Mouse (Mus musculus): ENCODE data around the gene Tmem120a. TPM values are rescaled to one million over a fixed set of nuclear protein-coding genes. Genes with fewer than 3 reads are reported as not detected.

The Tmem120a gene
- 10 to 100 TPM; 31.6 to 33.8 TPM for total RNA-seq (2023)

GRCm38 (mm10) chr5:135743741-135744609 is at the start of gene Tmem120a:
Gene Tmem120a (minus strand): TSS chr5:135744448.

GRCm38 (mm10) chr5:135778471-135779445 is 34.5 kb upstream of the Tmem120a start, which contains the start of gene Mdh2:
Gene Mdh2 (plus strand): TSS chr5:135778480.

GRCm38 (mm10) chr5:135777796-135778470 is 33.7 kb upstream of the Tmem120a start, which contains the start of gene Styxl1:
Gene Styxl1 (minus strand): TSS chr5:135778385.

Other genes with a start within 250 kb of the Tmem120a start
- gene Hip1, start 199.3 kb downstream of the Tmem120a start, total RNA-seq (2023), result 10 to 100 TPM; 33.3 to 49.7 TPM
- gene Ccl26, start 180.9 kb downstream of the Tmem120a start, total RNA-seq (2023), result not detected
- gene Ccl24, start 171.4 kb downstream of the Tmem120a start, total RNA-seq (2023), result 1 to 10 TPM in 1 of 2 experiments, not detected in 1; 1.3 TPM
- 1 to 10 TPM; 8.0 to 9.6 TPM for gene Rhbdd2, start 111.8 kb downstream of the Tmem120a start, total RNA-seq (2023)
- 100 to 1,000 TPM; 117 to 125 TPM for gene Por, start 74.4 kb downstream of the Tmem120a start, total RNA-seq (2023)
- gene Styxl1, start 33.9 kb upstream of the Tmem120a start, total RNA-seq (2023), result not detected
- 100 to 1,000 TPM; 227 to 235 TPM for gene Mdh2, start 34.0 kb upstream of the Tmem120a start, total RNA-seq (2023)
- not detected for gene Srrm3, start 62.4 kb upstream of the Tmem120a start, total RNA-seq (2023)
- gene Hspb1, start 143.5 kb upstream of the Tmem120a start, total RNA-seq (2023), result not detected
- 100 to 1,000 TPM; 111 to 123 TPM for gene Ywhag, start 190.2 kb upstream of the Tmem120a start, total RNA-seq (2023)
- gene Ssc4d, start 230.1 kb upstream of the Tmem120a start, total RNA-seq (2023), result 1 to 10 TPM; 5.7 to 9.1 TPM
- gene Zp3, start 235.7 kb upstream of the Tmem120a start, total RNA-seq (2023), result not detected

All from neutrophil, adult 59 days (primary cell).